Mouse (Mus musculus) right cerebral cortex, postnatal 4 days (tissue): ENCODE data around the gene Cntfr.

ENCODE experiments used
- DNase-seq: peaks from one replicate; pipeline ENCODE4 v3.0.0-alpha.2; 2022

Cntfr gene

DNA sequence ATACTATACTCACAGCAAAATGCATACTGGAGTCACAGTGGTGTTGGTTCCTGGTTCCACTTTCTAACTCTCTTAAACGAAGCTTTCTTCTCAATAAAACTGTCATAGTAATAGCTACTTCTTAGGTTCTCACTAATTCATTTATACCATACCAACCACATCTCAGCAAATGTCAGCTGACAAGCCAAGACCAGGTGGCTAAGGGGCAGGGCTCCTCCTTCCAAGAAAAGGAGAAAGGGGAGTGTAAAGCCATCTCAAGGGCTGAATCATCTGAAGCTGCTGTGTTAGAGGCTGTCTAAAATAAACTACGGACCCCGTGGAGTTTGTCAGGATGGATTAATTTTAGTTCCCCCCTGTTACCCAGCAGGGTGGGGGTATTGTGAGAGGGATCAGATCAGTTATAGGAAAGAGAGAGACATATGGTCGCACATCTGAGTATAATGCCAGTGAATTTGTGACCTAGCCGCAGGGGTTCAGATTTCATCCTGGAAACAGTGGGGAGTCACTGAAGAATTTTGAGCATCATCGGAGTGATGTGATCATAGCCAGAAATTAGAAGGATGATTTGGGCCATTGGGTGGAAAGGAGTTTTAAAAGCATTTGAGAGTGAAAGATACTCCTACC is 55.6 kb downstream of the Cntfr start:
- no peak for DNase-seq

DNA sequence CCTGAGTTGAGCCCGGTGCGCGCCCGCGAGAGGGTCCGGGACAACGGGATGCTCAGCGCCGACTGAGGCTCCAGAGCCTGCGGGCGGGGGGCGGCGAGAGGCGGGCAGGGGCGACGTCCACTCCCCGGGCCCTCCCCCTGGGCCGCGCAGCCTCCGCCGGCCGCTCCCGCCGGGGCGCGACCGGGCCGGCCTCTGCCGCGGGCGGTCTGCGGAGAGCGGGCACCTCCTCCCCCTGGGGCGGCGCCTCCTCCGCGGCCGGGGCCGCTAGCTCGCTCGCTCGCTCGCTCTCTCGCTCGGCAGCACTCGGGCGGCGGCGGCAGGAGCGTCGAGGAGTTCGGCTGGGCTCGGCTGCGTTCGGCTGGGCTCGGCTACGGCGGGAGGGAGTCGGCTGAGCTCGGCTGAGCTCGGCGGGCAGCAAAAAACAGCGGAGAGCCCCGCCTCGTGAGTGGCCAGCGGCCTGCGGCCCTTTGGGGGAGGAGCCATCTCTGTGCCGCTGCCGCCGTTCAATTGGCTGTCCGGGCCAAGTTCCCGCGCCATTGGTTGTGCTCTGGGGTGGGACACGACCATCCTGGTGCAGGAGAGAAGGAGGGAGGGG is 56.9 kb downstream of the Cntfr start, which contains the start of gene Enho:
Gene Enho (minus strand): TSS at position 412 of the 595 bp plus-strand sequence.
- peak; percentile 95 for DNase-seq

DNA sequence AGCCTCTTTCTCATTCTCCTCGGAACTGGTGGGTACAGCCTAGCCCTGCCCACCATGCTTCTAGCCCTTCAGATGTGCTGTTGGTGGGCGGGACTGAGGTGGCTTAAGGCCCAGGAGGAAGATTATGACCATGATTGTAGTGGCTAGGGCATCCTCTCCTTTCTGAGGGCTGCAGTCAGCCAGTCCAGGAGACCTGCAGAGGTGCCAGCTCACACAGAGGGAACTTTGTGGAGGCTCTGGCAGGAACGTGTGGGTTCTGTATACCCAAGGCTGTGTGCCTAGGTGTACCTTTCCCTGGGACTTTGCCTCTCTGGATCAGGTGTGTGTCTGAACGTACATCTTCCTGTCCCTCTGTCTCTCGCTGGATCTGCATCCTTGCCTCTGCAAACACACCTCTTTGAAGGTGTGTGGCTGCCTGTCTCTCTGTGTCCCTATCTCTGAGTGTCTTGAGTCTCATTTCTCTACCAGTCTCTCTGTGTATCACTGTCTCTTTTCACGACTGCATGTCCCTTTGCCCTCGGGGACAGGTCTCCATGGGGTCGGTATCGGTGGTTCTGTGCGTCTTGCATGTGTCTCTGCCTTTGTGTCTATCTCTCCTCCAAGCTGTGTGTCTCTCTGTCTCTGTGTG is 57.6 kb downstream of the Cntfr start:
- DNase-seq = no peak

DNA sequence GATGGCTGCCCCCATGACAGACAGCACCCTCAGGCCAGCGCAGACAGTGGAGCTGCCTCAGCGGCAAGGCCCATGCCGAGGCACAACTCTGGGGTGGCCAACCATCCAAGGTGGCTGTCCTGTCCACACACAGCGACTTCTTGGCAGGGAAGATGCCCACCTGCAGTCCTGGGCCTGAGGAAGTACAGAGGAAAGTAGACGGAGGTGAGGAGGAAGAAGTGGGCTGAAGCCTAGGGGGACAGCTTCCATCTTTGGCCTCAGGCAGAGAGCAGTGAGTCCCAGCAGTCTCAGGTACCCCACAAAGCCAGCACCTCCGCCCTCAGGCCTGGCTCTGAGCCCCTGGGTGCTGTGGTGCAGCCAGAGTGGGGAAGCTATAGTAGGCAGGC is 58.1 kb downstream of the Cntfr start:
- no peak for DNase-seq

DNA sequence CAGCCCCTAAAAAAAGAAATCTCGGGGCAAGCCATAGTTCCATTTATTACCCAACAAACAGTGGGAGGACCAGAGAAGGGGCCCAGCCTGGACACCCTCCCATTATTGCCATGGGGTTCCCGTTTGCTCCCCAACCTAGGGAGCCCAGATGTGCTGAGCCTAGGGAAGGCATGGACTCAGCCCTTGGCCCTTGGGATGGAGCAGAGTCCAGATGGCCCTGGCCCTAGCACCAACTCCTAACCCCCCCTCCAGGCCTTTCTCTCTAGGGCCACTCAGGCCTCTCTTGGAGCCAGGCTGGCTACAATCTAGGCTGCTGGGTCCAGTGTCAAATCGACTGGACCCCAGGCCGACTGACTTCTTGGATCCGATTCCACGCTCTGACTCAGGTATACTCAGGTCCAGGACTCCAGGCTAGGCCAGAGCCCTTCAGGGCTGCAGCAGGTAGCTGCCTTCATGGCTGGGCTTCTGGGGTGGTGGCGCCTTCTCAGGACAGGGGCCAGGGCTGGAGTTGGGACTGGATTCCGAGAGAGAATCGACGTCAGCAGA is 58.6 kb downstream of the Cntfr start:
- no peak for DNase-seq

DNA sequence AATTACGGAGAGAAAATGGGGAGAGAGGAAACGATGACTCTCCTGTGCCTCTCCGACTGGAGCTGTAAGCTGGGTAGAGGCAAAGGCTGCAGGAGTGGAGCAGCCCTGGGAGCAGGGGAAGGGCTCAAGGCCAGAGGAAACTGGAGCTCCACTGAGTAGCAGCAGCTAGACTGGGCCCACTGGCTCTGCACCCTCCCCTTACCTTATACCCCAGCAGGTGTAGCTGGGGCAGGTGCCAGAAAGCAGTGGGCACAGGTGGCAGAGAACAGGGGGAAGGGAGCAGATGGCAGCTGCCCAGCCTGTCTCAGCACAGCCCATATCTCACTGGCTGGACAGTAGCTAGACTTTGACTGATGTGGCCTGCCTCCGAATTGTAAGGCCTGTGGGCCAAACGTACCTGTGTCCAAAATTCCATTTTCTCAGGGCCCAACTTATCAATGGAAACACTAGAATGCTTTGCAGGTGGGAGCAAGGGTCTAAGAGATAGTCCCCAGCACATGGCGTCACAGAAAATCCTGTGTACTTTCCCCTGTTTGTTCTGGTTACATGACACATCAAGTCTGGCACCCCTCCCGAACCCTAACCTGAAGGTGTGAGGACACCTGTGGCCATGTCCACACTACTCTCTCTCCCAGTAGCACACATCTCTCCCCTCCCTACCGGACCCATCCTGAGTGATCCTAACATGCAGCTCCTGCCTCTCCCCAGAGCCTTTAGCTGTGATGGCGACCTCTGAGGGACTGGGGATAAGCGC is 59.8 kb downstream of the Cntfr start:
- DNase-seq = no peak

DNA sequence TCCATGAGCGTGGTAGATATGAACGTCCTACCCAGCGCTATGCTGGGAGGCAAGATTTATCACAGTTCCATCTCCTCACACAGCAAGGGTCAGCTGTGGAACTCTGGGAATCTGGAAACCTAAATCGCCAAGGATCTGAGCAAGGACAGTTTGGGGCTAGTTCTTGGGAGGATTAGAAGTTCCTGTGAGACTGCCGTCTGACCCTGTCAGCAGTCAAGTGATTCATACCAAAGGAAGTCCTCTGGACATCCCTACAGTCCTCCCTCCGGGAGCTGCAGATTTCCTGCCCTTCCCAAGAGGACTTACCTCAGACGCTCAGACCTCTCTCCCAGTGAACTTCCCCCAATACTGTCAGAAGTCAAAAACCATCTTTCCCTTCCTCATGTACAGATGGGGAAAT is 60.5 kb downstream of the Cntfr start:
- DNase-seq = no peak

DNA sequence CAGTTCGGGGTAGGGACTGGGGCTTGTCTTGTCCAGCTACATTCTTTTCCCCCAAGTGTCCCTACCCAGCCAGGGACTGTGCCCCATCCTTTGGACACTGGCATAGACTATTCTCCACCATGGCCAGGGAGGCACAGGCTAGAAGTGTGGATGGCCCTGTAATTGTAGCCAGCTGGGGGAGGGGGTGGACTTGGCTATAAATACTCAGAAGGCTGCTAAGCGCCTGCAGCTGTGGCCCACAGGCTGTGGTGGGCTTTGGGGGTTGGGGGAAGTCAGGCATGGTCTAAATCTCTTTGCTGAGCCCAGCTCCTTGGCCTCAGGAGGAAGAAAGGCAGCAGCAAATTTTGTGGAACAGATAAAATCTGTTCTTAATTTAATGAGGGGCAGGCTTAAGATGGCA is 61.0 kb downstream of the Cntfr start:
- DNase-seq = no peak

DNA sequence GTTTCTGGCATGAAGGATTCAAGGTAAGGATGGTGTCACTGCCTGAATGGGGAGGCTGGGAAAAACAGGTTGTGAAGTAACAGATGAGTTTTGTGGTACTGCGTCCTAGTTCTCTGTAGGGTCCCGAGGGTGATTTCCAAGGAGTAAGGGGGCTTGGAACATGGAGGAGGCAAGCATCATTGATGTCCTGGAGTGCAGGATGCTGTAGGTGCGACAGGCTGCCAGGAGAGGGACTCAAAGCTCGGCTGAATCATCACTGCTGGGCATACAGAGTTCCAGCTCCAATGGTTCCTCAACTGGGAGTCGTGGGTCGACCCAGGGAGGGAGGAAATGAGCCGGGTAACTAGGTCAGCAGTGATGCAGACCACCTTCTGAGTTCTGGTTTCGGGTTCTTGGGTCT is 61.7 kb downstream of the Cntfr start:
- DNase-seq = no peak

DNA sequence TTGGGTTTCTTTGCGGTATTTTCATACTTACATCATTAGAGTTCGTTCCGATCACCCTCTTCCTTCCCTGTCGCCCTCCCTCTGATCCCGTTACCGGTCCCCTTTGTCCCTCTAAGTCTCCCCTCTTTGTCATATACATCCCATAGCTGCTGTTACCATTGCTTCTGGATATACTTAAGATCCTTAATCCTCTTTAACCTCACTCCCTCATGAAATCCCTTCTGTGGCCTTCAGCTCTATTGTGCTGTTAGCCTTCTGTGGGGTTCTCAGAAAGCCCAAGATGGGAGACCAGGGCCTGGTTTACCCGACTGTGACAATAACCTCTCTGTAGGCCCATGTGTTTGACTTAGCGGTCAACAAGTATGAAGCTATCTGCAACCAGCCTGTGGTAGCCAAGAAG is 62.3 kb downstream of the Cntfr start:
- DNase-seq = no peak

DNA sequence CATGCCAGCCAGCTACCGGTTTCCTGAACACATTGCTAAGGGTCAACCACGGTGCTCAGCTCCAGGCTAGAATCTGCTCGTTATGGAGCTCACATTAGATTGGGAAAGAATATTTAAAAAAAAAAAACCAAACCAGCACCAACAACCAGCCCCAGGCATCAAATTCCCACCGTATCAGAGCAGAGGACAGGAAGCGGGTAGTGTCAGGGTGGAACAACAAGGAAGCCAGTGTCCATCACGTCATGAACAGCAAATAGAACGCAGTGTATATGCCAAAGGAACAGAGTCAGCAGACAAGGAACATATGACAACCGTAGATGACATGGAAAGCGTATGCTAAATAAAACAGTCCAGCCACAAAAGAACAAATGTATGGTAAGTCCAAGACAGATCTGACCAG is 63.9 kb downstream of the Cntfr start:
- DNase-seq = no peak

DNA sequence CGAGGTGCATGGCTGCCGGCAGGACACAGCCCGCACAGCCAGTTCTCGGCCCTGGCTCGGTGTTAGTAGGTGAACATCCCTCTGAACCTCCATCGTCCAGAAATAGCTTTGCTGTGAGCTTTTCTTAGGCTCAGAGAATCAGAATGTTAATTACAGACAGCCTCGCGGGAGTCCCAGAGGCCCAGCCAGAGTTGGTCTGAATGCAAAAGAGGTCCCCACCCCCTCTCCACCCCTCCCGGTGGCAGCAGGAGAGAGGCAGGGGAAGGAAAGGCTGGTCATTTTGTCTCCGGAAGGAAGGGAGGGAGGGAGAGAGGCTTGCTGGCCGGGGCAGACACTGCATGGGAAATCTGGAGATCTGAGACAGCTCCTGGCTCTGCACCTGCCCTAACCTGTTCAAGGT is 65.5 kb downstream of the Cntfr start:
- no peak for DNase-seq

DNA sequence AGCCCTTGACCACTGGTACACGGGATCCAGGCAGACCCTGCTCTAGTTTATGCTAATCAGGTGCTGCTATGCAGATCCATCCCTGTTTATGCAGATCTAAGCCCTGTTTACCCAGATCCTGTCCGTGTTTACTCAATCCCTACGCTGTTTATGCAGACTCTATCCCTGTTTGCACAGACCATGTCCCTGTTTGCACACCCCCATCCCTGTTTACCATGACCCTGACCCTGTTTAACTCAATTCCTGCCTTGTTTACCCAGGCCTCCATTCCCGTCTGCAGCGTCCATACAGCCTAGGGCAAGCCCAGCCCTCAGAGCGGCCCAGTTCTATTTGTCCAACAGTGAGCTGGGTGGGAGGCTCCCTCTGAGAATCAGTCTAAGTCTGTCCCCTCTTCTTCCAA is 66.7 kb downstream of the Cntfr start:
- no peak for DNase-seq

DNA sequence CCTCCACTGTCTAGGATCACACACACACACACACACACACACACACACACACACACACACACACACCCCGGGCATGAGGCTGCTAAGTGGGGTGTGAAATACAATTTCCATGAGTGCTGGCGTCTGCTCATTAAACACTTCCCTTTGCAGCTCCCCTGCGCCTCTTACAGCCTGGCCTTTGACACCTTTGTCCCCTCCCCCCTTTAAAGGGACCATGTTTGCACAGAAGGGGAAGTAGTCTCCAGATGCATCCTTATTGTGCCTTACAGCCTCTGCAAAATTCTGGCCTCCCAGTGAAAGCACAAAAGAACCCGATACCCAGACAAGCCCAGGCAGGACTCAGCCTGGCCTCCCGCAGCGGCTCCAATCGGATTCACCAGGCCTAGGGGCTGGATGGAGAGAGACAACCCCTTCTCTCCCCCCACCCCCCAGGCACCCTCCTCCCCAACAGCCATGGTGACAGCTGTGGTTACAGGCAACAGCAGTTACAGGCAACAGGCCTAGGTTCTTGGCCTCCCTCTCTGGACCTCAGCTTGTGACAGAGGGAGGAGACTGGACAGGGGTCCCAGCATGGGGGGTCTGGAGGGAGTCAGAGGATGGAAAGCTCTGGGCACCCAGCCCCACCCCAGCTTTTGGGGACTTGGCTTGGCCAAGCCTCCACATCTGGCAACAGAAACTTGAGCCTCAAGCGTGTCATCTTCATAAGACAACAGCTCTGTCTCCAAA is 68.5 kb downstream of the Cntfr start:
- no peak for DNase-seq

DNA sequence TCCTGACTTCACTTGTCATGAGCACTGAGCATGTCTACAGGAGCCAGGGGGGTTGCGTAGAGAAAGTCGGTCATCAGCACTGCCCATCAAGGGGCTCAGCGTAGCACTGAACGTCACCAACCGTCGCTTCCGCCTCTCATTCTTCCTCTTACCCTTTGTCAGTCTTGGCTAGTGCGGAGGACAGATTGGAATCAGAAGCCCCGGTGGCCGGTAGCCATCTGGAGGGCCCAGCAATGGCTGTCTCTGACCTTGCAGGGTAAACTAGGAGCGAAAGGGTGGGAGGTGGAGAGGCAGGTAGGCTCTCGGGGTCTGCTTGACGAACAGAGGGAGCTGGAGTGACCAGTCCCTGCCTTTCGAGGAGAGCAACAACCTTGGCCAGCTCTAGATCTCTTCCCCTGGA is 74.8 kb downstream of the Cntfr start:
- no peak for DNase-seq

DNA sequence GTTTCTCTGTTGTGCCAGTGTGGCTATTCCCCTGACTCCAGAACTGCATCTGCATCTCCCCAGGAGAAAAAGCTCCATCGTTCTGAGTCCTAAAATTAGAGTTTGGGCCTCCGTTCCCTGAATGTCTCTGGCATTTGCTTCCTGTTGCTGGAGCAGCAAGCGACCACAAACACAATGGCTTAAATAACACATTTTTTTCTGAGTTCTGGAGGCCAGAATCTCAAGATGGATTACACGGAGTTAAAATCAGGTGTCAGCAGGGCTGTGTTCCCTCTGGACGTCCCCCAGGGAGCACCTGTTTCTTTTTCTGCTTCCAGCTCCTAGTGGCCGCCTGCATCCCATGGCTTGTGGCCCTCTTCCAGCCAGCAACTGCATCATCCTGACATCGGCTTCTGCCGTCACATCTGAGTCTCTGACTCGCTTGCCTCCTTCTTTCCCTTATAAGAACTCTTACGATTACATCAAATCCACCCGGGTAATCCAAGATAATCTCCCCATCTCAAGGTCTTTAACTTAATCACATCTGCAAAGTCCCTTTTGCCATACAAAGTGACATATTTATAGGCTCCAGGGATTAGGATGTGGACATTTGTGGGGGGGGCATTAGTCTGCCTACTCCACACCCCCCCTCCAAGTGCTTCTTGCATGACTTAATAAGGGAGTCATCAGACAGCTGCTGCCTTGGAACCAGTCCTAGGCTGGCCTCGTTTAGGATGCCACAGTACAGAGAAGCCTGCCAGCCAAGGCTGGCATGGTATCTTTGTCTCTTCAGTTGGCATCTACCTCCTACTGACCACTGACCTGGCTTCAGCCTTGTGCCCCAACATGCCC is 77.8 kb downstream of the Cntfr start:
- no peak for DNase-seq

DNA sequence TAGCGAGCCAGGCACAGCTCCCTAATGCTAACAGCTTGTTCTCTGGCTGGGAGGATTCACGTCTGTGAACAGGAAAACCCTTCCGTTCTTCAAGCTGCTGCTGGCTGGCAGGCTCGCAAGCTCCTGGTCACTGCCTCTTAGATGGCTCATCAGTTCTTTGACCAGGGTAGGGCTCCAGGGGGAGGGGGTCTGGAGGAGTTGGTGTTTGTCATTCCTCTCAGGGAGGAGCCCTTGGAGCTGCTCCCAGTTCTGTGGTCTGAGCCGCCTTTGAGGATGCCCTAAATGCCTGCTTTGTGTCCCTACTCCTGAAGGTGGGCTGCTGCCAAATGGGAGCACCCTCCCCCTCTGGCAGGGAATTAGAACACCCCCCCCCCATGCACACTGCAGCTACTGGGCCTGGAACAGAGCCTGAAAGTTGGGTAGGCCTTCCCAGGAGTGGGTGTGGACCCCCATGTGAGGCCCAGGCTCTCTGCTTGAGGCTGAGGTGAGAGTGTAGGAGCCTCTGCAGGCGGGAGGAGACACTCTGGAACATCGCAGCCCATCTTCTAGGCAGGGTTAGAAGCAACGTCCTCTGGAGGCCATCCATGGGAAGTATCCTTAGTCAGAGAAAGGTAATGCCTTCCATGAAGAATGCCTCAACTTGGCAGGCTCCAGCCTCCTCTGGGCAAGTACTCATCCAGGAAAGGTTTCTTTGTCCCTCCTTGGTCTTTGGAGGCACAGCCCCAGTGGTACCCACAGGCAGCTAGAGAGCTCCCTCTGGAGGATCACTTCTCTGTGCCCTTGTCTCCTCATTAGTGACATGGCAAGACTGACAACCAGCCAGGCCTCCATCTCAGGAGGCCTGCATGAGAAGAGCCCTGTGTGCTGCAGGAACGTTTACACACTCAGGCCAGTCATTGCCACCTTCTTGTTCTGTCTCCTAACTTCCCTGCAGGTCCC is 81.0 kb downstream of the Cntfr start:
- peak; percentile 74 for DNase-seq

DNA sequence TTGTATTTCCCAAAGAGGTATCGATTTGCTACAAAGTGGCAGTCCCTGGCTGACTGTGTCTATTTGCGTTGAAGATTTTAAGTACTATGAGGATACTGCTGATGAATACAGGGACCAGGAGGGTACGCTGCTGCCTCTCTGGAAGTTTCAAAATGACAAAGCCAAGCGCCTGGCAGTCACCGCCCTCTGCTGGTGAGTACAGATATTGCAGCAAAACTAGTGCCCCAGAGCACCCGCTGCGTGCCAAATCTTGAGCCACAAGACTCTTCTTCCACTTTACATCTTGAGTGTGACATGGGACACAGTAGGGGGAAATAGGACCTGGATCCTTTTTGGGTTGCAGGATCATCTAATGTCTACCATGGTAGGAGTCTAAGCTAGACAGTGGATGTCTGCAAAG is 82.7 kb downstream of the Cntfr start:
- peak; percentile 89 for DNase-seq

DNA sequence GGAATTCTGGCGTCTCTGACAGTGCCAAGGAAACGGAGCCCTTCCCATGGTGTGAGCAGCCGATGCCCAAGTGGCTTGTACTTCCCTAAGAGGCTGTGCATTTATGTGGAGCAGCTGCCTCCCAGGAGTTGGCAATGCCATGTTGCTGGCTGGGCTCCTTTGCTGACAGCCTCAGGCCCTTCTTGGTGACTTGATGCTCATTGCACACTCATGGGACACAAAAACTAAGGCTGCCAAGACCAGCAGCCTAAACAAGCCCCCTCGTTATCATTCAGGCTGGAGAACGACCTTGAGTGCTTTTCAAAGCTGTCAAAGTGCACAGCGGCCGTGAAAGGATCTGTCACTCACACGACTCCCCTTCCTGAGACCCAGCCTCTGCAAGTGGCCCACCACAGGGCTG is 84.7 kb downstream of the Cntfr start:
- DNase-seq = peak; percentile 46

DNA sequence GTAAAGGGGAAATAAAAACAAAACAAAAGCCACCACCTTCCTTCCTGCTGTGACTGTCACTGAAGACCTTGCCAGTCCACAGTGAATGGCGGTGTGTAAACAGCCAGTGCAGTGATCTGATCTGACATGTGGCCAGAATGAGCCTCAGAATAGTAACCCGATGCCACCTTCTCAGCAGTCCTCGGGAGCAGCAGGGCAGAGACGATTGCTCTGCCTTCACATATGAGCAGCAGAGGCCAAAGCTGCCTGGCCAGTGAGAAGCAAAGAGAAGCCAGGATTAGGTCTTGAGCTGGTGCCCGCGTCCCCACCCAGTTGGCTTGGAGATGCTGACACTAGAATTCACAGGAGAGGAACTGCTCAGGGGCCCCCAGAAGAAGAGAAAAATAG is 86.3 kb downstream of the Cntfr start:
- no peak for DNase-seq
